Mouse (Mus musculus) monocyte, adult 2 months (primary cell): ENCODE results near the gene Asic2.
A peak's percentile ranks its signal among the peaks of the same experiment; 100 is the strongest.

Source experiments
- DNase-seq, 2 experiments: peaks; one replicate each; pipeline ENCODE4 v3.0.0; 2022; ENCODE audit warnings: low spot score in 2 of 2, low read depth in 1 of 2

Gene Asic2

GRCm38 (mm10) chr11:81968401-81968881 lies at the start of gene Asic2:
TSS of gene Asic2 (minus strand) at chr11:81968457.
- DNase-seq = no peak

- DNase-seq = peak; percentile 49 to 64
Observed at GRCm38 (mm10) chr11:82016181-82016780, 48.0 kb upstream of the Asic2 start.

- DNase-seq = peak; percentile 34 to 55
Observed at GRCm38 (mm10) chr11:82015066-82015465, 46.8 kb upstream of the Asic2 start.

GRCm38 (mm10) chr11:82013756-82014155 lies 45.5 kb upstream of the Asic2 start:
- DNase-seq = no peak

GRCm38 (mm10) chr11:82011411-82012193 lies 43.3 kb upstream of the Asic2 start:
- DNase-seq = no peak

- no peak for DNase-seq
Observed at GRCm38 (mm10) chr11:82010115-82010514, 41.9 kb upstream of the Asic2 start.

GRCm38 (mm10) chr11:82006796-82007423 lies 38.7 kb upstream of the Asic2 start:
- peak; percentile 76 to 84 for DNase-seq

GRCm38 (mm10) chr11:82004810-82005209 lies 36.6 kb upstream of the Asic2 start:
- DNase-seq = peak; percentile 50 to 57

- DNase-seq = no peak
Observed at GRCm38 (mm10) chr11:82000581-82000980, 32.3 kb upstream of the Asic2 start.

GRCm38 (mm10) chr11:81999469-81999868 lies 31.2 kb upstream of the Asic2 start:
- DNase-seq = no peak

GRCm38 (mm10) chr11:81998646-81999045 lies 30.4 kb upstream of the Asic2 start:
- DNase-seq = no peak

- no peak for DNase-seq
Observed at GRCm38 (mm10) chr11:81997085-81997484, 28.8 kb upstream of the Asic2 start.

GRCm38 (mm10) chr11:81996172-81996841 lies 28.1 kb upstream of the Asic2 start:
- DNase-seq = peak; percentile 50 to 77

GRCm38 (mm10) chr11:81983146-81983545 lies 14.9 kb upstream of the Asic2 start:
- peak in 1 of 2 experiments; percentile 19 for DNase-seq

GRCm38 (mm10) chr11:81982191-81982590 lies 13.9 kb upstream of the Asic2 start:
- DNase-seq = no peak

- no peak for DNase-seq
Observed at GRCm38 (mm10) chr11:81974577-81974976, 6.3 kb upstream of the Asic2 start.

- peak in 1 of 2 experiments; percentile 43 for DNase-seq
Observed at GRCm38 (mm10) chr11:81973699-81974098, 5.4 kb upstream of the Asic2 start.

GRCm38 (mm10) chr11:81972044-81972443 lies 3.8 kb upstream of the Asic2 start:
- no peak for DNase-seq

GRCm38 (mm10) chr11:81966626-81967289 lies 1.5 kb downstream of the Asic2 start:
- DNase-seq = no peak

GRCm38 (mm10) chr11:81965653-81966625 lies 2.3 kb downstream of the Asic2 start:
- DNase-seq = no peak
